Mouse (Mus musculus) hindbrain, postnatal 0 days (tissue): Measurements from ENCODE around the gene Wwc1. TPM values are rescaled to one million over a fixed set of nuclear protein-coding genes. Genes with fewer than 3 reads are reported as not detected.

ENCODE experiments used
- ATAC-seq: fragments of 200-750 bp; cut with Nextera tagmentation; 2 replicates; pipeline ENCODE4 v1.8.0; 2017; ENCODE audit warnings: mild to moderate bottlenecking, moderate TSS enrichment, moderate library complexity
- DNase-seq: peaks from one replicate; pipeline ENCODE4 v3.0.0-alpha.2; 2015; ENCODE audit warnings: low spot score
- H3K27ac ChIP-seq: fragments of 300-500 bp; sonication (generic); 2 replicates; pipeline ENCODE4 v1.5.1; 2014; ENCODE audit warnings: mild to moderate bottlenecking
- H3K27me3 ChIP-seq: fragments of 300-500 bp; sonication (generic); 2 replicates; pipeline ENCODE4 v1.6.1; 2014; ENCODE audit warnings: low read length, mixed read lengths; ENCODE audit not compliant: insufficient read depth
- H3K36me3 ChIP-seq: fragments of 300-500 bp; sonication (generic); 2 replicates; pipeline ENCODE4 v1.6.1; 2014; ENCODE audit warnings: low read length, mixed read lengths; ENCODE audit not compliant: insufficient read depth
- H3K4me1 ChIP-seq: fragments of 300-500 bp; sonication (generic); 2 replicates; pipeline ENCODE4 v1.6.1; 2014; ENCODE audit warnings: antibody characterized with exemption, low read length, mixed read lengths; ENCODE audit not compliant: insufficient read depth
- H3K4me2 ChIP-seq: fragments of 300-500 bp; sonication (generic); 2 replicates; pipeline ENCODE4 v1.6.1; 2014; ENCODE audit warnings: low read depth, mild to moderate bottlenecking, low read length, moderate library complexity, mixed read lengths
- H3K4me3 ChIP-seq: fragments of 300-500 bp; sonication (generic); 2 replicates; pipeline ENCODE4 v1.5.1; 2014; ENCODE audit warnings: low read length
- H3K9ac ChIP-seq: fragments of 300-500 bp; sonication (generic); replicated peaks from 2 replicates; pipeline ENCODE4 v1.6.1; 2014; ENCODE audit warnings: mild to moderate bottlenecking, low read length, moderate library complexity, mixed read lengths
- H3K9me3 ChIP-seq: fragments of 300-500 bp; sonication (generic); 2 replicates; pipeline ENCODE4 v1.6.1; 2016; ENCODE audit warnings: low read length, mixed read lengths
- CTCF ChIP-seq: IDR thresholded peaks from 2 replicates; pipeline ENCODE4 v1.5.1; 2016; ENCODE audit warnings: antibody characterized with exemption, control low read depth, low read depth
- WGBS: fragments of 180-500 bp; shearing (Covaris S2); extraction: QIAGEN DNeasy Blood & Tissue Kit; methylation state at CpG from one replicate; pipeline ENCODE4 v1.1.7; 2014; 5-methylcytosine and 5-hydroxymethylcytosine counted together
- polyA plus RNA-seq: library from polyadenylated mRNA; unstranded; fragments of >200 nt; fragmentation: Nextera tagmentation; extraction: Ambion mirVana; gene quantifications from 2 replicates; pipeline ENCODE4 v1.2.1, GENCODE M21; 2015
- total RNA-seq: library from RNA; depleted of rRNA; stranded (reverse); fragments of >200 nt; gene quantifications from 2 replicates; pipeline ENCODE4 v1.2.3, GENCODE M21; 2014

Gene Wwc1
- total and polyA plus RNA-seq, 2 experiments from 2014 or later = 9.0 to 17.8 TPM

DNA sequence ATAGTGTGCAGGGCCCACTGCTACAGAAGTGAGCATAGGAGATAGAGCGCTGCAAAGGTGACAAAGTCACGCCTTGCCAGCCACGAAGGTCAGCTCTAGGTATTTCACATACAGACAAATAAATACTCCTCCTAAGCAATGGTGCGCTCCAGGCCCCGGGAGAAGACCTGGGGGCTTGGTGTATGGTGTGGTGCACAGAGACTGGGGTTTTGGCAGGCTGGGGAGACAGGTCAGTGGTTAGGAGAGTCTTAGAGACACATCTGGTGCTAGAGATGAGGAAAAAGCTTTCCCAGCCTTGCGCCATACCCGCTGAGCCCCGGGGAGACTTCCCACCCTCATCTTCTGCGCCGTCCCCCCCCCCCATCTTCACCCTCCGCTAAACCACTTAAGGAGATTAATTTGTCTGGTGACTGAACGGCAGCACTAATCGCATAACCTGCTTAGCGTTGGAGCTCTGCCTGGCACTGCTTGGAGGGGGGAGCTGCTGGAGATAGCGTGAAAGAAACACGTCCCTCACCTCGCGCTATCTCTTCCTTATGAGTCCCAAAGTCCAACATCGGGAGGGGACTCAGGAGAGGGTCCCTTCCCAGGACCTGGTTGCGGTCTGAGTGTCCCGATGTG, 106.6 kb downstream of the Wwc1 start:
- no peak for TF ChIP-seq CTCF
- ATAC-seq = peak; percentile 41; the same call in 1 of the 2 replicates
- Histone ChIP-seq H3K4me1 (peaks cover 9% of the 10 kb centered on the region), H3K27ac (peak overlapping the region; percentile 41; the same call in 1 of the 2 replicates), H3K27me3 (no peaks in the 10 kb centered on the region), H3K9ac (no peak overlapping the region), H3K4me3 (no peak overlapping the region), H3K36me3 (peaks cover 8% of the 10 kb centered on the region), H3K4me2 (peak overlapping the region; percentile 43), H3K9me3 (no peaks in the 10 kb centered on the region)
- 31% methylated on average over 21 of the region's 21 CpGs for WGBS
- peak; percentile 67 for DNase-seq

DNA sequence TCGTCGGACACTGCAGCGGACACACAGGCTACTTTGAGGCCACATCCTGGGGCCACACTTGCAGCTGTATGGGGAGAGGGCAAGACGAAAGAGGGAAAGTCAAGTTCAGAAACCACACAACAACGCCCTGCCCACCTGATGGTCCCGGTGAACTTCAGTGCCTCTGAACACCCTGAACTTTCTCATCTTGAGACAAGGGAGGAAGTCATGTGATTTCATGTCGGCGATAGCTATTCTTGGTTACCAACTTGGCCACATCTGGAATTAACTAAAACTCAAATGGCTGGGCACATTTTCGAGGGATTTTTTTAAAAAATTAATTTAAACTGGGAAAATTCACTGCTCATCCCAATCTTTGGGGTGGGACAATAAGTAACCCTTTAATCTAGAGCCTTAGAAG, 109.4 kb downstream of the Wwc1 start:
- no peak overlapping the region for H3K9ac ChIP-seq
- no peak for ATAC-seq
- H3K27me3 ChIP-seq = no peaks in the 10 kb centered on the region
- H3K36me3 ChIP-seq = peaks cover 12% of the 10 kb centered on the region
- H3K4me1 ChIP-seq = peaks cover 11% of the 10 kb centered on the region; the same call in 1 of the 2 replicates
- TF ChIP-seq CTCF = no peak
- H3K4me3 ChIP-seq = no peak overlapping the region
- WGBS = 95% methylated on average over 9 of the region's 9 CpGs
- H3K27ac ChIP-seq = no peak overlapping the region
- no peak for DNase-seq
- no peak overlapping the region for H3K4me2 ChIP-seq
- H3K9me3 ChIP-seq = no peaks in the 10 kb centered on the region

- Histone ChIP-seq H3K4me2 (no peak overlapping the region), H3K27ac (peak overlapping the region; percentile 78; the same call in 1 of the 2 replicates), H3K9ac (no peak overlapping the region), H3K4me1 (peaks cover 23% of the 10 kb centered on the region), H3K9me3 (no peaks in the 10 kb centered on the region), H3K36me3 (peaks cover 12% of the 10 kb centered on the region), H3K4me3 (no peak overlapping the region), H3K27me3 (no peaks in the 10 kb centered on the region)
- 29% methylated on average over 7 of the region's 7 CpGs for whole genome bisulfite sequencing
- no peak for ATAC-seq
- DNase-seq = no peak
- no peak for TF ChIP-seq CTCF
Observed at GRCm38 (mm10) chr11:35866140-35866539, 114.2 kb downstream of the Wwc1 start.

- no peak overlapping the region for H3K4me3 ChIP-seq
- no peak for TF ChIP-seq CTCF
- 9% methylated on average over 9 of the region's 9 CpGs for WGBS
- H3K27me3 ChIP-seq = no peaks in the 10 kb centered on the region
- peak overlapping the region; percentile 78 for H3K27ac ChIP-seq
- peaks cover 23% of the 10 kb centered on the region for H3K4me1 ChIP-seq
- peaks cover 15% of the 10 kb centered on the region; the same call in 1 of the 2 replicates for H3K36me3 ChIP-seq
- no peak overlapping the region for H3K9ac ChIP-seq
- ATAC-seq = peak; percentile 87
- H3K4me2 ChIP-seq = peak overlapping the region; percentile 30; the same call in 1 of the 2 replicates
- peak; percentile 92 for DNase-seq
- H3K9me3 ChIP-seq = no peaks in the 10 kb centered on the region
Observed at GRCm38 (mm10) chr11:35864981-35865604, 115.2 kb downstream of the Wwc1 start.

DNA sequence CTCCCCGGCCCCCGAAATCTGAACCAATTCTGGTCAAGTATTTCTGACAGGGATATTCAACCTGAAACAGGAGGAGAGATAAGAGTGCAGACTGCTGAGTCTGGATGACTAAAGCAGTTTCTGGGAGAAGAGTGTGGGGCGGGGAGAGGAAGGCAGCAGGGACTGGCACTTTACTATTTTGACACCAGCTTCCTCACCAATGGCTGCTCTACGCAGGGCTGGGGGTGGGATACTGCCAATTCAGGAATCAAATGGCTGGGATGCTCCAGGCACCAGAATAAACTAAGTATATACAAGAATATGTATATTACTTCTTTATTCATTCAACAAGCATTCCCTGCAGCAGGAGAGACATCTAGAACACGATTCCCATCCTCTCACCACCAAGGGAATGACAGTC, 116.7 kb downstream of the Wwc1 start:
- ATAC-seq = no peak
- Histone ChIP-seq H3K4me3 (no peak overlapping the region), H3K27me3 (no peaks in the 10 kb centered on the region), H3K27ac (no peak overlapping the region), H3K4me2 (no peak overlapping the region), H3K9me3 (no peaks in the 10 kb centered on the region), H3K4me1 (peaks cover 23% of the 10 kb centered on the region), H3K36me3 (peaks cover 12% of the 10 kb centered on the region; the same call in 1 of the 2 replicates), H3K9ac (no peak overlapping the region)
- 84% methylated on average over 5 of the region's 5 CpGs for WGBS
- no peak for DNase-seq
- TF ChIP-seq CTCF = no peak

DNA sequence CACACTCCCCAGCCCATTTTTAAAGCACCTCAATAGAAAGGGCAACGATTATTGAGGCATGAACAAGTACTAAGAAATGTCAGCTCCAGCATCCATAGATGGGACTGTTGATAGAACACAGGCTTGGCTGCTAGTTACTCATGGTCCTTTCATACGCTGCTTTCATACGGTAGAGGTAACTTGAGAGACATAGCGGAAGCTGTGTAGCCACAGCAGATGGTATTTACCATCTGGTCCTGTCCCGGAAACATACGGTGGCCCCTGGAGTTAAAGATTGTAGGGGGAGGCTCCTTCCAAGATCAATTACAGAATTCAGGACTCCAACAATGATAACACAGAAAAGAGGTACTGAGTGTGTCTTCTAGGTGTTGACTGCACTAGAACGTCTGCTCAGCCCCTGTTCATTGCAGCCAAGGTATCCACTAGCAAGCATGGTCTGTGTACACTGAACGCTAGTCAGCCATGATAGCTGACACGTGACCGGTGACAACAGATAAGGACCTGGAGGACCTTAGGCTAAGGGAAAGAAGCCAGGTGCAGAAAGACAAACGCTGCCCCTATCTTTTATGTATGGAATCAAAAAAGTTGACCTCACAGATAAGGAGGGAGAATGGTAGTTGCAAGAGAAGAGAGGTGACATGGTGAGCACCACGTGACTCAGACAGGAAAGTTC, 122.8 kb downstream of the Wwc1 start:
- Histone ChIP-seq H3K9me3 (no peaks in the 10 kb centered on the region), H3K4me3 (no peak overlapping the region), H3K36me3 (0 out of 2 replicates have a peak, but pooled peaks cover 8% of the 10 kb centered on the region), H3K27me3 (no peaks in the 10 kb centered on the region), H3K4me1 (peaks cover 10% of the 10 kb centered on the region), H3K4me2 (no peak overlapping the region), H3K27ac (peak overlapping the region; percentile 82), H3K9ac (no peak overlapping the region)
- TF ChIP-seq CTCF = no peak
- 55% methylated on average over 12 of the region's 12 CpGs for WGBS
- DNase-seq = no peak
- ATAC-seq = no peak
